Mouse (Mus musculus) gastrocnemius, postnatal 10 days (tissue): Measurements from ENCODE around the gene Wdr90. TPM values are rescaled to one million over a fixed set of nuclear protein-coding genes. Genes with fewer than 3 reads are reported as not detected.
A peak's percentile ranks its signal among the peaks of the same experiment; 100 is the strongest.

Experiments used
- DNase-seq: peaks from one replicate; pipeline ENCODE4 v3.0.0; 2021; ENCODE audit warnings: mixed read lengths
- long read RNA-seq, 2 experiments: library from polyadenylated mRNA; stranded (forward); transcript quantifications; one replicate each; pipeline ENCODE4 v2.0.0; 2021
- total RNA-seq, 2 experiments: library from RNA; stranded (reverse); gene quantifications; 2 replicates each; pipeline ENCODE4 v1.2.3; 2021

Wdr90 gene
- total RNA-seq, result 1 to 10 TPM; 3.3 to 5.2 TPM
- long read RNA-seq, experiment 1, full-length matches to known transcripts, result 3 of 9 reads
- long read RNA-seq, experiment 1, partial matches to known transcripts, result 2 of 9 reads
- long read RNA-seq, experiment 1, other reads (novel, unspliced or antisense), result 4 of 9 reads
- long read RNA-seq, experiment 2, full-length matches to known transcripts, result 1 of 9 reads
- long read RNA-seq, experiment 2, partial matches to known transcripts, result 6 of 9 reads
- long read RNA-seq, experiment 2, other reads (novel, unspliced or antisense), result 2 of 9 reads

DNA sequence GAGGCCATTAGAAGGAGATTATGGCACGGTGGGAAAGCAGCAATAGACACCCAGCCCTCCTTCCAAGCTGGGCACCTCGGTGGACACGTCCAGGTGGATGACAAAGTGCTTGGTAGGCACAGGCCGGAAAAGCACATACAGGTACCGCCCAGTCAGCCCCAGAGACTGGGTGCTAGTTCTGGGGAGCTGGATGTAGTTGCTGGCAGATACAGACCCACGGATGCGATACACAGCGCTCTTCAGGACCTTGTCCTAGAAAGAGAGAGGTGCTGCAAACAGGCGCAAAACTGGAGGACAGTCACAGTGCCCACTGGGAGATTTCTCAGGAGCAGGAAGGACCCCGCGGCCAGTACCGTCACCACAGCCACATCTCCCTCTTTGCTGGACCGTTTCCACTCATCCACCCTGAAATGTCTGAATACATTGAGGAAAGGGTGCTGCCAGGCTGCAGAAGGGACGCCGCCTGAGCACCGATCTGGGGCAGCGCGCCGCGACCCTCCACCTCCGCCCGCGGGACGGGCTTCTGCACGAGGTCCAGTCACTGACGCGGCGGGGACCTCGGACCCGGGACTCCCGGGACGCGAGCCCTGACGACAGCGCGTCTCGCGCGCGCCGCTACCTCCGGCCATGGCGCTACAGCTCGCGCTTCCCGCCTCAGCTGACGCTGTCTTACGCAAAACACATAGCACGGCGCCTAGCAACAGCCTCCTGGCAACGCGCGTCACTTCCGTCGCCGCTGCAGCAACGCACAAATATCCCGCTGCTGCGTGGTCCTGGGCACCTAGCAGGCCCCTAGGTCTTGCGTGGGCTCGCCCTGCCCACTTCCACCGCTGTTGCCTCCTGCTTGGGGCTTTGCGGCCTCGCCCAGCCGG, at the start of gene Wdr90:
TSS of gene Wdr90 (minus strand) at position 670 of the 872 bp plus-strand sequence.
- DNase-seq, result peak; percentile 83

DNA sequence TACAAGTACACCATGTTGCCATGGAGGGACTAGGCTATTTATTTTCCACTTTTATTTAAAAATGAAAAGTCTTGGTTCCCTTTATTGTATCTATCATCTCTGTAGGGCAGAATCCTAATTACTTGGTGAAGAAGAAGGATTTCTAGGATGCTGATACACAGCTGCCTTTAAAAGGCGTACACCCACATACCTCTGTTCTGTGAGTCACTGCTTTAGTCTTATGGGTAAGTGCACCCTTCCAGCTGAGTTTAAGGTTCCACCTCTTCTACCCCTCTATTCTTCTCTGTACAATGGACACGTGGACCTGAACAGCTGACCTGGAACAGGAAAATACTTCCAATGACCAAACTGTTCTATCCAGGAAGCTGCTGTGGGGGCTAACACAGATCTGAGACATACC, 46.3 kb upstream of the Wdr90 start:
- DNase-seq, result no peak

DNA sequence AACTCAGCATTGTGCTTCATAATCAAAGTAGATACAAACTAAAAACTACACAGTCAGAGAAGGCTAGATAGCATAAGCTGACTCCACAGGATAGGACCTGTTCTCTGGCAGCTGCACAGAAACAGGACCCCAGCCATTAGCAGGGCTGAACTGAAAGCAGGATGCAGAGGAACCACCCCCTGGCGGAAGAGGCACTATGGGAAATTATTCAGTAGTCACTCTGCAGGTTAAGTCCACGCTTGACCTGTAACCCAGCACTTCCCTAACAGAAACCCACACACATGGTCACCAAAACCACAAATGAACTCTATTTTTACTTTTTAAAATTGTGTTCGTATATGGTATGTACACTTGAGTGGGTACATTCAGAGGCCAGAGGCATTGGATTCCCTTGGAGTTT, 41.8 kb upstream of the Wdr90 start:
- DNase-seq, result no peak

DNA sequence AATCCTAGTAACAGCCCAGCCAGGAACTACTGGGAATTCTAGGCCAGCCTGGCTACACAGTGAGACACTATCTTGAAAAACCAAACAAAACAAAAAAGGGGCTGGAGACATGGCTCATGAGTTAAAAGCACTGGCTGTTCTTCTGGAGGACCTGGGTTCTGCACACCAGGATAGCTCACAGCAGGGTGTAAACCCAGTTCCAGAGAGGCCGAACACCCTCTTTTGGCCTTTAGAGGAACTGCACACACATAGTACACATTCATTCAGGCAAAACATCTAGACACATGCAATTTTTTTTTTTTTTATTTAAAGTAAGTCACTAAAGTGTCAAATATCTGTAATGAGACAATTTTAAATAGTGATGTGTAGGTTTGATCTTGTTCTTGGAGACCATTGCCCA, 38.9 kb upstream of the Wdr90 start:
- no peak for DNase-seq

DNA sequence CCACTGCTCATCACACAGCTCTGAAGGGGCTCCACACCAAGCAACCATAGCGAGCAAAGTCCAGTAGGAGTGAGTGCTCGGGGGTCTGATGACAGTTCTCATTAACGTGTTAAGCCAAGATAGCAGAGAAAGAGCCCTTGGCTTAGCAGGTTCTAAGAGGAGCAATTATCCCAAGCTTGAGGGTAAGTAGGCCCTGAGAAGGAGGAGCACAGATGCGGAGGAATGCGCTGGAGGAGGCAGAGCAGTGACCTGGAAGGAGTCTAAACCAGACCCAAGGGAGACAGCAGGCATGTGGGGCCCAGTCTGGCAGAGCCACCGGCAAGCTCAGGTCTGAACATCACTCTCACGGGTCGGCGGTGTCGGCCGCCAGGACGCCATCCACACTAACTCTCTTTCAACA, 34.6 kb upstream of the Wdr90 start:
- DNase-seq, result no peak

DNA sequence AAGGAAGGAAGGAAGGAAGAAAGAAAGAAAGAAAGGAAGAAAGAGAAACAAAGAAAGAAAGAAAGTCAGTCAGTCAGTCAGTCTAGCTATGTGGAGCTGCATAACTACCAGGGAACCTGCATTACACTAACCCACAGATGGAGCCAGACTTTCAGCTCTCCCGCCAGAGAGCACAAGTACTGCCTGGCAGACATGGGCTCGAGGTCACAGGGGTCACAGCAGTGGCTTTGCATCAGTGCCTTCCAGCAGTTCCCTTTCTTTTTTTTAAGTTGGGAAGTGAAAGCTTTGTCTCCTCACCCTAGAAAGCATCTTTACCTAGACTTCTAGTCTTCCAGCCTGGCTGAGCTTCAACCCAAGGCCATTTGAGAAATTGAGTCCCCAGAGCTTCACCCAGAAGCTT, 34.1 kb upstream of the Wdr90 start:
- no peak for DNase-seq

DNA sequence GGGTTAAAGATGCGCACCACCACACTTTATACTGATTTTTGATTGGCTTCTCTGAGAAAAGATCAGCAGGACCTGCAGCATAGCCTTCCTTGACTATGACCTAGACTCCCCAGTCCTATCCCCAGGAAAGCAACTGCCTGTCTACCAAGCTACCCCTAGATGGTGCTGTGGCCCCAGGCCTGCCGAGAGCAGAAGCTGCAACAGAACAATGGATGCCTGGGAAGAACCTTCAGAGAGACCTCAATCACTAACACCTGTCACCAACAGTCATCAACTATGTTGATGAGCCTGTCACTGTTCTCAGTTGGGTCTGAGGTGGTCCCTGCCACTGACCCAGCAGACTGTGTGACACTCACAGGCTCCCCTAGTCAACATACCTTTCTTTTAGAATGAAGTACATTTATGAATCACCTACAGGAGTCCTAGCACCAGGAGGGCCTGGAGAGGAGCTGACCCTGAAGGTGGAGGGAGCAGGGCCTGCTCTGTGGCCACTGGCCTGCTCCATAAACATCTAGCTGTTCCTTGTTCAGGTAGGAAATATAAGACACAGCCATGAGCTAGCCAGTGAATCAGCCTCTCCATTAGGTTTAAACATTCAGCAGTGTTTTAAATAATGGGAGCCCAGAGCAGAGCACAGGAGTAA, 32.8 kb upstream of the Wdr90 start:
- peak; percentile 61 for DNase-seq

DNA sequence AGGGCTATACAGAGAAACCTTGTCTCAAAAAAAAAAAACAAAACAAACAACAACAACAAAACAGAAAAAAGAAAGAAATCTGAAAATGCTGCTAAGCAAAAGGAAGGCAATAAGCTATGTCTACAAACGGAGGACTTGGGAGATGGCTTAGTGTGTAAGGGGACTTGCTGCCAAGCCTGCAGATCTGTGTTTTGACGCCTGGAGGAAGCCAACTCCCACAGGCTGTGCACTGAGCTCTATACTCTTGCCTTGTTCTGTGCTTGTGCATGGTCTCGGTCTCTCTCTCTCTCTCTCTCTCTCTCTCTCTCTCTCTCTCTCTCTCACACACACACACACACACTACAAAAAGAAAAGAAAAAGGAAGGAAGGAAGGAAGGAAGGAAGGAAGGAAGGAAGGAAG, 27.5 kb upstream of the Wdr90 start:
- no peak for DNase-seq

DNA sequence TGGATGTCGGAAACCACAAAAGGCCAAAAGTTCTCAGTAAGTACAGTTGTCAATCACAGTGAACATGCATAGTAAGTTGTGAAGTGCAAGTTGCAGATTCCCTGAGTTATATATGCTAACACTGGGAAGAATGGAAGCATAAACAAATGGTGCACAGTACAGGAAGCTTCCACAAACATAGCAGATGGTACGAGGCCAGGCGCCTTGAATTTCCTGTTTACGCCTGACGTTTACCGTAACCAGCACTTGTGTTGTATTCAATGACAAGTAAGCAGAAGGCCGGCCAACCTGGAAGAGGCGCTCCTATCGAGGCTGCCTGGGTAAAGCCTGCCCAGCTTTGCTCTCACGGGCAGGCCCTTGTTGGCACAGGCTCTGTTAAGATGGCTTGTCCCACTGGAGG, 26.2 kb upstream of the Wdr90 start:
- no peak for DNase-seq

DNA sequence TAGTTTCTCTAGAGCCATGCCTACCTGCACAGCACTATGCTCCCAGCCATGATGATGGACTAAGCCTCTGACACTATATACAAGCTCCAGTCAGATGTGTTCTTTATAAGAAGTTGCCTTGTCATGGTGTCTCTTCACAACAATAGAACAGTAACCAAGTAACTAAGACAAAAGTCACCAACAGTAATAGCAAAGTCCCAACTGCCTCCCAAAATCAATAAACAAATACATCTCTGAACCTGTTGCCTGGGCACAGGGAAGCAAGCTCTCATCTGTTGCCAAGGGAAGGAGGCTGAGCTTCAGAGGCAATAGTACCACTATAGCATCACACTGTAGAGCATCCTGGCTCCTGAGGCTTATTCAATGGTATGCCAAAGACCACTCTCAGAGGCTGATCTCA, 25.5 kb upstream of the Wdr90 start:
- DNase-seq, result no peak

DNA sequence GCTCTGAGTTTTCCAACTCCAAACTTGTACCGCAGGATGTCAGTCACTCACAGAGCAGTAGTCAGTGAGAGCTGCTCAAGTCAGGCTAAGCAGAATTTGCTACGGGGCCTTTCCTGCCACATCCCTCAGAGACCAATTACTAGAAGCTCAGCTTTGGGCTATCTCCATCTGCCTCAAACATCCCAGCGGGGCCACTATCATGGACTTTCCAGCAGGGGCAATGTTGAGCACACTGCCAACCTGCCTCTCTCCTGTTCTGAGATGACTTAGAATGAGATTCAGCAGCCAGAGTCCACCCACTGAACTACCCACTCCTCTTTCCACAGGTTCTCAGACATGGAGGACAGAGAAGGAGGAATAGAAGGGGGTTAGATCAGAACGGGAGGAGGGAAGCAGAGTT, 24.3 kb upstream of the Wdr90 start:
- DNase-seq, result no peak

DNA sequence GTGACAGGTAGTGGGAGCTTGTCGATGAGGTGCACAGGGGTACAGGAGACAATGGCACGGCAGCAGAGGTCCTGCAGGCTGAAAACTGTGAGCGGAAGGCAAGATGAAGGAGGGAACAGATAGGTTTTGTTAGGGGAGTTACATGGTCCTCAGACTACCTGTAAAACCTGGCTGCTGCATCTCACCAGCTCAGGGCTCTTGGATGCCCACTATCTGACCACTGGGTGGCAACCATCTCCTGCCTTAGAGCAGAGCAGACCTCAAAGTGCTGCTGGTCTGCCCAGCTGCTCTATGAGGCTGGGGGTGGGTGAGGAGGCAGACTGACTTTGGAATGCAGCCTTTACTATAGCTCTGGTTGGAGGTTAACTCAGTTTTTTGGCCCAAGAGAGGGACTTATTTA, 22.5 kb upstream of the Wdr90 start:
- no peak for DNase-seq

DNA sequence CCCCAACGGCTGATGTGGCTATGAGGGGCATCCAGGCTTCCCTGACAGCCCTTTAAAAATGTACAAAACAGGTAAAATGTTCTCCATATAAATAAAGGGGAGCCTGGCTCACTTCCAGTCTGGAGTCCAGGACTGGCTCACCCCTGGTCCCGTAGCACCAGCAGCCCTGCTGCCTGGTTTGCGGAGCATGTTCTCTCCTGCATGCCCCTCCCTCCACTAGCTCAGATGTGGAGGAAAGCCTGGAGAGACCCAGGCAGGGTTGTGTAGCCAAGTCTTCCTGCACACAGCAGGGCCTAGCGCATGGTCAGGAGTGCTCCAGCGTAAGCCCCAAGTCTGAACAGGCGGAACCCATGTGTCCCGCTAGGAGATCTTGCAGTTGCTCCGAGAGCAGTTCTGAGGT, 22.0 kb upstream of the Wdr90 start:
- no peak for DNase-seq

DNA sequence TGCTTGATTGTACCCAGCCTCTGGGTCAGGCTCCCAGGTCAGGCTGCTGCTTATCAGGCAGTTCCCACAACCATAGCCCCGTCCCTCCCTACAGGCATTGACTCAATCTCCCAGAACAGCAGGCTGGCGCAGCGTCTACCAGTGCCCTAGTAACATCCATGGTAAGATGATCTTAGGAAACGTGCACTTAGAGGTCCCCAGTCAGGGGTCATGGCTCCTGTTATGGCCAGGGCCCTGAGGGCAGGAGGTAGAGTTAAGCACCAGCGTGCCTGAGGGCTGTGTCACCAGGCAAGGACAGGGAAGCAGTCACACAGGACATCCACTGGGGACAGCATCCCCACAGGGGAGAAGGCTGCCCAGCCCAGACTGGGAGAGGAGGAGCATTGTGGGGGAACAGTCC, 21.0 kb upstream of the Wdr90 start:
- DNase-seq, result no peak

DNA sequence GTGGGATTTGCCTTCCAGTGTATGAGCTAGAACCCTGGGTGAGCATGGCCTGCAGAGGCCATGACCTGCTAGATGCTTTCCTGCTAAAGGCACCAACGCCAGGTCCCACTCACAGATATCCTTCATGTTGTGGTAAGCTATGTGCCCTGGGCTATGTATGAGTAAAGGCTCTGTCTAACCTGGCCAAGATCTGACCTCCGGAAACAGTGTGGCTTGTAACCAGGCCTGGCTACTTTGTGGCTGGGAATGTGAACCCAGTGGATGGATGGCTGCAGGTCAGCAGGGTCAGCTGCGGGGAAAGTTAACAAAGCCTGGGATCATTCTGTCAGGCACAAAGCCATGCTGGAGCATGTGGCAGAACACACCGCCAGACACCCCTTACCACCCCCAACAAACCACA, 20.4 kb upstream of the Wdr90 start:
- DNase-seq, result no peak

DNA sequence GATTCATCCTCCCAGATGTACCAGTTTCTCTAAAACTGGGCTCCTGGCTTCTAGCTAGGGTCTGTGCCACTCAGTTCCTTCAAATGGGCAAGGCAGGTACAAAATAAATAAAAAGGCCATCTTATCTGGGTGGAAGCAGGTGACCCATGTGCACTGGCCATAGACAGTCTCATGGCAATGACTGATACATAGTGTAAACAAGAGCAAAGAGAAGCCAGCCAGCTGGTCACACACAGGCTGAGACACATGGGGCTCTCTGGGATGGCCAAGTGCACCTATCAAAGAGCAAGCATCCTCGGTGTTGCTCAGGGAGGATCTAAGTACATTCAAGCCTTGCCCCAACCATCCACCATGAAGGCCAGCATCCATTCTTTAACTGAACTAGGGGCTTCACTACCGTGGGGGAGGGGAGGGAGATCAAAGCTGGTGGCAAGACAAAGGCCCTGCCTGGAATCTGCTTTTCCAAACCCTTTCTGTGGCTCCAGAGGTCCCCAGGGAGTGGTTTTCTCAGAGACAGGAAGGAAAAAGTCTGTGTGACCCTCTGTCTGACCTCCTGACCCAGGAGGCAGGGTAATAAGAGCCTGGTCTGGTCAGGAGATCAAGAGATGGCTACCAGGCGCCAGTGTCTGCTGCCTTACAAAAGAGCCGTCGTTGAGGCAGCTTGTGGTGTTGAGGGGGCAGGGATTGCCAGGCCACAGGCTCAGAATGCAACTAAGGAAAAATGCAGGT, 19.8 kb upstream of the Wdr90 start:
- no peak for DNase-seq

DNA sequence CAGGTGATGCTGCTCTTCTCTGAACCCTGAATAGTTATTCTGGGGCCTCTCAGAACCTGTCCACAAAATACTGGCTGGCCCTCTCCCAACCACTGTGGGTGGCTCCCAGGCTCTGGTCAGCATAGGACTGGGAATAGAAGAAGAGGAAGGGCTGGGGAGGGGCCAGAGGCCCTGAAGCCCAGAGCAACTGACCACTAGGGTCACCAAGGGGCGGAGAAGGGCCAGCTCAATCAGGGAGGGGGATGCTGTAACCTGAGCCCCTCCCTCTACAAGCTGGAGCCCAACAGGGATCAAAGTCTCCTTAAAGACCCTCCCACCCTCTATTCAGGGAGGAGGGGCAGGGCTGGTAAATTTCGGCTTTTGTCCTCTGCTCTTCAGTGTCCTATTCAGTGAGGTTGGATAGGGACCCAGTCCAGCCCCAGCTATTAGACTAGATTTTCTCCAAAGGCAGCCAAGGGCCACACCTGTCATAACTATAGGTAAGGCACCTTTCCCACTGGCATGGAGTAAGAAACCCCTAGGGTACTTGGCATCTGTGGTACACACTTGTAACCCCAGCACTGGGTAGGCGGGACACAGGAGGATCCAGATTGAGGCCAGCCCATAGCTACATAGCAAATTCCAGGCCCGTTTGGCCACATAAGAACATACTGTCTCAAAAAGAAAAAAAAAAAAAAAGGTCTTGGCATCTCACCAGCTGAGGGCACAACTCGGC, 19.1 kb upstream of the Wdr90 start, which contains the start of gene Wfikkn1:
TSS of gene Wfikkn1 (minus strand) at position 663 of the 715 bp plus-strand sequence.
- no peak for DNase-seq

DNA sequence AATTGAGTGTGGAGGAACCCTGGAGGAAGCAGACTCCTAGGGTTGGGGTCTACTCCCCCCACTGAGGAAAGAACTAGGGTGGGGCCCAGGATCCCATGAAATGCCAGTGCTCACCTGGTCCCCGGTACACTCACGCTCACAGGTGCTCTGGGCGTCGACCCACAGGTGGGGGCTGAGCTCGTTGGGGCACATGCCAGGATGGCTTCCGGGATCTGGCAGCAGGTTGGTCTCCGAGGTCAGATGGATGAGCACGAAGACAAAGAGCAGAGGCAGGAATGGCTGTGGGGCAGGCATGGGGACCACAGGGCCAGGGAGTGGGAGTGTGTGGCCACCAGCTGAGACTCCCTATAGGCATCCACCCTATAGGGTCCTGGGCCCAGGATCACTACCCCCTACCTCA, 18.4 kb upstream of the Wdr90 start:
- no peak for DNase-seq

DNA sequence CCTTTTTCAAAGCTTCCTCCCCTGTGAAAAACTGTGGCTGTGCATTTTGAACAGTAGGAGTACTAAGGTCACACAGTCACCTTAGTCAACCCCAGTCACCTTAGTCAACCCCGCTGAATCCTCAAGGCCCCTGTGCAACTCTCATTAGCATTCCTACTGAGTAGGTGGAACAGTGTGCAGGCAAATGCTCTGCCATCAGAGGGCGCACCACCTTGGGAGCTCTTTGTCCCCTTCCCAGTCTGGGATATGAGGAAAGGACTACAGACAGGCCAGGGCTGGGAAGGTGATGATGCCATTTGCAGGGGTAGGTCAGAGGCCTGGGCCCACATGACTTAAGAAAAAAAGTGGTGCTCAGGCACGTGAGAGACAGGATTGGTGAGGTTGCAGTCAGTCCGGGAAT, 18.0 kb upstream of the Wdr90 start:
- DNase-seq, result no peak

DNA sequence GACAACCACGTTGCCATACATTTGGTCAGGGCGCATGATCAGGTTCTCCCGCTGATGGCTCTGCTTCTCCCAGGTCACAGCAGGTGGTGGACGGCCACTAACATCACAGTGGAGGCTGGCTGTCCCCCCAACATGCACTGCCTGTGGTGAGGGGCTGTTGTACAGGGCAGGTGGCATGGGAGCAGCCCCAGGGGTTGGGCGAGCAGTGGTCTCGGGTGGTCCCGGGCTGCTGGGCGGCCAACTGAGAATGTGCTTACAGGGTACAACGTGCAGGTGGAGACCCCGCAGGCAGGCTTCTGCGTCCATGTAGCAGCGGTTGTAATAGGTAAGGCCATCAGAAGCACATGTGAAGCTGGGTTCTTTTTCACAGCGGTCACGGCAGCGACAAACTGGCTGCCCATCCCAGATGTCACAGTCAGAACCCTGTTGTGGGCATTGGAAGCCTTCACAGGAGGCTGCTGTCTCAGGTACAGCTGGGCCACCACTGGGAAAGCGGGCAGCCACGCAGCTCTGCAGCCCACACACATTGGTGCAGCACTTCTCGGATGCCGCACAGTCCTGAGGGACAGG, 17.4 kb upstream of the Wdr90 start:
- DNase-seq, result no peak
